Mouse (Mus musculus) heart, postnatal 14 days (tissue): Measurements from ENCODE around the gene Prss43. TPM values are rescaled to one million over a fixed set of nuclear protein-coding genes. Genes with fewer than 3 reads are reported as not detected.

ENCODE experiments used
- DNase-seq, 2 experiments: peaks; one replicate each; pipeline ENCODE4 v3.0.0; 2021 to 2022
- intact Hi-C: fragments of 180-260 bp; cut with DNase I; formaldehyde crosslinking; loops from one replicate; pipeline ENCODE4 v1.15.1; 2025
- total RNA-seq, 2 experiments: library from RNA; stranded (reverse); gene quantifications; 2 replicates each; pipeline ENCODE4 v1.2.3; 2021

The Prss43 gene
- total RNA-seq, 2 experiments from 2014 or later: not detected

DNA sequence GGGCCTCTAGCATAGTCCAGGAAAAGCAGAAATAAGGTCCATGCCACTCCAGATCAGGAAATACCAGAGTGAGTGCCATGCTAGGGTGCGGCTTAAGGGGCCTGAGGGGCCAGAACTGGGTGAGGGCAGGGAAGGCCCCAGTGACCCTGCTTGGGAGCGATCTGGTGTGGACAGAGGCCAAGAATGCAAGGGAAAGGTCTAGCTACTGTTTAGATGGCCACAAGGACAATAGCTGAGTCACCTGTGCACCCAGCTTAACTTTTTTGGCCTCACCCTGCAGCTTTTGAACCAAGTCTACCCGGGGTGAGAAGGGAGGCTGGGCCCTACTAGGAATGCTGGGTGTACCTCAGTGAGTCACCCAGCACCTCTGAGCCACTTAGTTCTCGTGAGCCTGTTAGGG is 54.3 kb downstream of the Prss43 start:
- DNase-seq: no peak
- intact Hi-C loops: no loop called here

Other genes starting within 250 kb of the Prss43 start
- gene Nradd, start 202.2 kb upstream of the Prss43 start, total RNA-seq: 1 to 10 TPM; 1.1 to 1.2 TPM
- 10 to 100 TPM; 10.4 to 12.0 TPM for gene Nbeal2, start 172.5 kb upstream of the Prss43 start, total RNA-seq
- 10 to 100 TPM; 65.4 to 68.1 TPM for gene Ccdc12, start 170.2 kb upstream of the Prss43 start, total RNA-seq
- over 10,000 TPM; 11,266 to 12,112 TPM for gene Myl3, start 84.8 kb upstream of the Prss43 start, total RNA-seq
- gene Pth1r, start 79.5 kb upstream of the Prss43 start, total RNA-seq: 1 to 10 TPM; 9.1 TPM
- gene Prss42, start 28.5 kb upstream of the Prss43 start, total RNA-seq: not detected
- gene Prss44, start 12.7 kb upstream of the Prss43 start, total RNA-seq: not detected
- not detected for gene Prss45, start 7.9 kb downstream of the Prss43 start, total RNA-seq
- not detected for gene Prss46, start 17.8 kb downstream of the Prss43 start, total RNA-seq
- not detected for gene Prss50, start 31.3 kb downstream of the Prss43 start, total RNA-seq
- 10 to 100 TPM; 20.1 to 22.9 TPM for gene Als2cl, start 53.2 kb downstream of the Prss43 start, total RNA-seq
- gene Tmie, start 53.4 kb downstream of the Prss43 start, total RNA-seq: 1 to 10 TPM; 1.3 to 3.2 TPM
- not detected for gene Fam240a, start 90.2 kb downstream of the Prss43 start, total RNA-seq
- gene Tdgf1, start 119.5 kb downstream of the Prss43 start, total RNA-seq: under 1 TPM in 1 of 2 experiments, not detected in 1; 0.10 TPM
- gene Lrrc2, start 124.9 kb downstream of the Prss43 start, total RNA-seq: 10 to 100 TPM; 68.5 to 71.5 TPM
- 1 to 10 TPM; 3.0 to 5.2 TPM for gene Rtp3, start 163.9 kb downstream of the Prss43 start, total RNA-seq
- gene Ltf, start 192.6 kb downstream of the Prss43 start, total RNA-seq: 1 to 10 TPM; 1.6 to 1.8 TPM
- 10 to 100 TPM in 1 of 2 experiments, 1 to 10 TPM in 1; 9.7 to 10.5 TPM for gene Ccrl2, start 230.8 kb downstream of the Prss43 start, total RNA-seq